Comparison of ENCODE assay signal across 7 mouse cellular contexts in the genomic region with DNA sequence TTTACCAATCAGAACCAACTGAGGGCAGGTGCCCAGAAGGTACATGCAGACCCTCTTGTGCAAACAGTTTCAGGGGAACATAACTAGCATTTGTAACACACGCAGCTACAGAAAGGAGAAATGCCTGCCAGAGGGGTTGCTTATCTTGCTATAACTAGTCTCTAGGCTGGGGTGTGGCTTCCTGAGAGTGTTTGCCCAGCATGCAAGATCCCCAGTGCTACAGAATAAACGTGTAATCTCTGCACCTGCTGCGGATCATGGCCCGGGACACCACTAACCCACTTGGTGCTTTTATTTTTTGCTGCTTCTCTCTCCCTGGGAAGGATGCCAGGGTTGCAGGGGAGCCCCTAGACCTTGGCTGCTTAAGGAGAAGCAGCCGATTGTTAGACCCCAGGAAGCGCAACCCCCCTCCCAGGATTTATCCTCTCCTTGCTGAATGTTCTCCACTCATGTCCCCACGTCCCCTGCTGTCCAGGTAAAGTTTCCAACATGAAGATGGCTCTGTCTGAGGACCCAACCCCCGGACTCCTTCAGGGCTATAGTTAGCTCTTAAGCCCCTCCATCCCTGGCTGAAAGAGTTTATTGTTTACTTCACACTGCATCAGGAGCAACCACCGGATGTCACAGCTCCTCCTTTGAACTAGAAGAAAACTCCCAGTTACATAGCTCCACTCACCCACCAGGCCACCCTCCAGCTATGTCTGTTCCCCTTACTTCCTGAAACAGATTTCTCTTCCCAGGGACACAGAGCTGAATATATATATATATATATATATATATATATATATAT. TPM values are rescaled to one million over a fixed set of nuclear protein-coding genes. Genes with fewer than 3 reads are reported as not detected.
DNase-seq lines count a peak whose midpoint lies in the region; ATAC-seq and TF ChIP-seq lines count a peak whose summit lies in the region.

No protein-coding gene starts in this region.

- no peak overlapping the region for H3K4me3 ChIP-seq in forebrain, embryonic 15.5 days
- no peak overlapping the region for H3K4me3 ChIP-seq in liver, embryonic 12.5 days
- H3K4me3 ChIP-seq in layer of hippocampus, adult 2 months: no peak overlapping the region

- no peaks in the 10 kb centered on the region for H3K36me3 ChIP-seq in forebrain, embryonic 15.5 days
- no peaks in the 10 kb centered on the region for H3K36me3 ChIP-seq in liver, embryonic 12.5 days

- H3K4me2 ChIP-seq in forebrain, embryonic 15.5 days (replicated peaks): no peak overlapping the region
- H3K4me2 ChIP-seq in liver, embryonic 12.5 days: peak overlapping the region; percentile 29

- no peak overlapping the region for H3K27ac ChIP-seq in forebrain, embryonic 15.5 days (replicated peaks)
- H3K27ac ChIP-seq in liver, embryonic 12.5 days: no peak overlapping the region
- no peak overlapping the region for H3K27ac ChIP-seq in layer of hippocampus, adult 2 months

- peaks cover 8% of the 10 kb centered on the region for H3K4me1 ChIP-seq in forebrain, embryonic 15.5 days
- peaks cover 60% of the 10 kb centered on the region for H3K4me1 ChIP-seq in liver, embryonic 12.5 days

- H3K9ac ChIP-seq in forebrain, embryonic 15.5 days (replicated peaks): 0 out of 2 replicates have a peak overlapping the region, but pooled peaks have one; percentile 7
- no peak overlapping the region for H3K9ac ChIP-seq in liver, embryonic 12.5 days

- 22% methylated on average over 9 of the region's 9 CpGs for WGBS in forebrain, embryonic 15.5 days
- WGBS in liver, embryonic 12.5 days (ENCODE audit: insufficient replicate concordance): 25% methylated on average over 9 of the region's 9 CpGs

- H3K9me3 ChIP-seq in forebrain, embryonic 15.5 days: no peaks in the 10 kb centered on the region
- H3K9me3 ChIP-seq in liver, embryonic 12.5 days (replicated peaks): no peaks in the 10 kb centered on the region

- ATAC-seq in forebrain, embryonic 15.5 days (replicated peaks): no peak
- ATAC-seq in liver, embryonic 12.5 days: peak; percentile 59; the same call in 1 of the 2 replicates

- no peak for TF ChIP-seq CTCF in layer of hippocampus, adult 2 months (conservative IDR thresholded peaks at IDR 0.05)

- peak; percentile 80 for DNase-seq in MEL-GATA-1-ER (ENCODE audit: extremely low read depth, low read depth)
- DNase-seq in spleen, postnatal 36 days (ENCODE audit: low spot score in 2 of 2): peak; percentile 82 to 84
- DNase-seq in Muller cell, postnatal 12 days (ENCODE audit: inconsistent ontology term): no peak
- DNase-seq in layer of hippocampus, adult 2 months (ENCODE audit: low spot score in 2 of 2): no peak
- no peak for DNase-seq in adrenal gland, postnatal 10 days

- H3K27me3 ChIP-seq in forebrain, embryonic 15.5 days: no peaks in the 10 kb centered on the region
- no peaks in the 10 kb centered on the region for H3K27me3 ChIP-seq in liver, embryonic 12.5 days (replicated peaks)

RNA-seq across cellular contexts. Expression of gene Apobec2, which starts 6.7 kb away (rescaled TPM):
- 0.19 and 0.73 TPM in 2 replicates for polyA plus RNA-seq in forebrain, embryonic 15.5 days (2015; fragmentation: Nextera tagmentation; extraction: Ambion mirVana)
- 0.83 and 1.2 TPM in 2 replicates for polyA plus RNA-seq in liver, embryonic 12.5 days (2016; fragmentation: Nextera tagmentation; extraction: Ambion mirVana)
- total RNA-seq in layer of hippocampus, adult 2 months (2021): under 1 TPM in 1 of 2 experiments, not detected in 1; 0.33 TPM
- total RNA-seq in adrenal gland, postnatal 10 days (2021): 10 to 100 TPM; 15.9 to 51.1 TPM

RNA-seq across cellular contexts. Expression of gene Oard1, which starts 16.2 kb away (rescaled TPM):
- polyA plus RNA-seq in forebrain, embryonic 15.5 days (2015; fragmentation: Nextera tagmentation; extraction: Ambion mirVana): 59.0 and 60.7 TPM in 2 replicates
- polyA plus RNA-seq in liver, embryonic 12.5 days (2016; fragmentation: Nextera tagmentation; extraction: Ambion mirVana): 56.5 and 58.1 TPM in 2 replicates
- total RNA-seq in layer of hippocampus, adult 2 months (2021): 10 to 100 TPM; 11.1 to 15.1 TPM
- 10 to 100 TPM; 19.1 to 22.8 TPM for total RNA-seq in adrenal gland, postnatal 10 days (2021)

RNA-seq across cellular contexts. Expression of gene Nfya, which starts 16.3 kb away (rescaled TPM):
- polyA plus RNA-seq in forebrain, embryonic 15.5 days (2015; fragmentation: Nextera tagmentation; extraction: Ambion mirVana): 17.6 and 18.9 TPM in 2 replicates
- 10.9 and 11.3 TPM in 2 replicates for polyA plus RNA-seq in liver, embryonic 12.5 days (2016; fragmentation: Nextera tagmentation; extraction: Ambion mirVana)
- total RNA-seq in layer of hippocampus, adult 2 months (2021): 10 to 100 TPM; 21.4 to 26.7 TPM
- 10 to 100 TPM; 31.0 to 31.3 TPM for total RNA-seq in adrenal gland, postnatal 10 days (2021)

RNA-seq across cellular contexts. Expression of gene Tspo2, which starts 25.3 kb away (rescaled TPM):
- 2.3 and 2.8 TPM in 2 replicates for polyA plus RNA-seq in forebrain, embryonic 15.5 days (2015; fragmentation: Nextera tagmentation; extraction: Ambion mirVana)
- 123 and 126 TPM in 2 replicates for polyA plus RNA-seq in liver, embryonic 12.5 days (2016; fragmentation: Nextera tagmentation; extraction: Ambion mirVana)
- total RNA-seq in layer of hippocampus, adult 2 months (2021): not detected
- 1 to 10 TPM; 1.5 to 2.1 TPM for total RNA-seq in adrenal gland, postnatal 10 days (2021)

RNA-seq across cellular contexts. Expression of gene Unc5cl, which starts 28.7 kb away (rescaled TPM):
- polyA plus RNA-seq in forebrain, embryonic 15.5 days (2015; fragmentation: Nextera tagmentation; extraction: Ambion mirVana): 0.17 and 0.24 TPM in 2 replicates
- 2.6 and 3.4 TPM in 2 replicates for polyA plus RNA-seq in liver, embryonic 12.5 days (2016; fragmentation: Nextera tagmentation; extraction: Ambion mirVana)
- under 1 TPM; 0.37 to 0.92 TPM for total RNA-seq in layer of hippocampus, adult 2 months (2021)
- under 1 TPM in 1 of 2 experiments, not detected in 1; 0.21 TPM for total RNA-seq in adrenal gland, postnatal 10 days (2021)

Comparison
In these comparisons a context has a peak if more than half of its experiments do, and no peak if none do; other contexts are left out.
1. DNase-seq: peak in MEL-GATA-1-ER (single experiment) and spleen, postnatal 36 days (2 of 2); none in Muller cell, postnatal 12 days (single experiment), layer of hippocampus, adult 2 months (0 of 2) and adrenal gland, postnatal 10 days (single experiment).
2. RNA of gene Apobec2, which starts 6.7 kb away (total RNA-seq): 15.9 to 51.1 TPM in adrenal gland, postnatal 10 days; 0.33 TPM in layer of hippocampus, adult 2 months; every median in the first group is over 10 times any median in the second.